Mouse (Mus musculus) cerebellum, adult 18-20 months (tissue): ENCODE results near the gene Thap12.

Experiments
- DNase-seq, 2 experiments: peaks; one replicate each; pipeline ENCODE4 v3.0.0; 2021

The Thap12 gene

GRCm38 (mm10) chr7:98763911-98764310 is 61.0 kb downstream of the Thap12 start:
- DNase-seq = no peak

- DNase-seq = no peak
Observed at GRCm38 (mm10) chr7:98767261-98767660, 64.4 kb downstream of the Thap12 start.
